Mouse (Mus musculus) effector memory CD4-positive, alpha-beta T cell, adult 7 months (primary cell): ENCODE data around the gene Ss18l2. TPM values are rescaled to one million over a fixed set of nuclear protein-coding genes. Genes with fewer than 3 reads are reported as not detected.

Experiments used
- polyA plus RNA-seq: library from polyadenylated mRNA; unstranded; fragments of 100-300 nt; shearing (Covaris generic); gene quantifications from one replicate; pipeline ENCODE4 v1.2.1, GENCODE M21; 2017

Ss18l2 gene
- 14.7 TPM for polyA plus RNA-seq

DNA sequence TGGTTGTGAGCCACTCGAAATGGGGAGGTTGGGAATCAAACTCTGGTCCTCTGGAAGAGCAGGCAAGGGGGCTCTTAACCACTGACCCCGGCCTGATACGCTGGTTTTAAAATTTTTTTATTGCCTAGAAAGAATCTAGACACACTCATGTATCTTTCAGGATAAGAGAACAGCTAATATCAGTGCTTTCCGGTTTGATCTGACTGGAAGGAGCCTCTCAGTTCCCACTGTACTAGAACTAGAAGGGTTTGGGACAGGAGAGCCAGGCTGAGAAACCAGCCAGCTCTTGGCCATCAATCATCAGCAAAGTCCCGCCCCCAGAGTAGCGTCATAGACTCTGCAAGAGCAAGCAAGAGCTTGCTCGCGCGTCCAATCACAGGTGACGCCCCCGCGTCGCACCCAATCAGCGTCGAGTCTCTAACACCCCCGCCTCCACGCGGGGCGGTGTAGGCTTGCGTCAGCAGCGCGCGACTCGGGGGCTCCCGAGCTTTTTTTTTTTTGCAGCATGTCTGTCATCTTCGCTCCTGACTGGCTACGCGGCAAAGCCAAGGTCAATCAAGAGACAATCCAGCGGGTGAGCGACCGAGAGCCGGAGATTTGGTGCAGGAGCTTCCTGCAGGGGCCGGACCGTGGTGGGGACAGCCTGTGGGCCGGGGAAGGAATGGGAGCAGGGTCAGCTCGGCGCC lies at the start of gene Ss18l2:
Ss18l2 (plus strand) TSS at position 432 of the 686 bp plus-strand sequence.

DNA sequence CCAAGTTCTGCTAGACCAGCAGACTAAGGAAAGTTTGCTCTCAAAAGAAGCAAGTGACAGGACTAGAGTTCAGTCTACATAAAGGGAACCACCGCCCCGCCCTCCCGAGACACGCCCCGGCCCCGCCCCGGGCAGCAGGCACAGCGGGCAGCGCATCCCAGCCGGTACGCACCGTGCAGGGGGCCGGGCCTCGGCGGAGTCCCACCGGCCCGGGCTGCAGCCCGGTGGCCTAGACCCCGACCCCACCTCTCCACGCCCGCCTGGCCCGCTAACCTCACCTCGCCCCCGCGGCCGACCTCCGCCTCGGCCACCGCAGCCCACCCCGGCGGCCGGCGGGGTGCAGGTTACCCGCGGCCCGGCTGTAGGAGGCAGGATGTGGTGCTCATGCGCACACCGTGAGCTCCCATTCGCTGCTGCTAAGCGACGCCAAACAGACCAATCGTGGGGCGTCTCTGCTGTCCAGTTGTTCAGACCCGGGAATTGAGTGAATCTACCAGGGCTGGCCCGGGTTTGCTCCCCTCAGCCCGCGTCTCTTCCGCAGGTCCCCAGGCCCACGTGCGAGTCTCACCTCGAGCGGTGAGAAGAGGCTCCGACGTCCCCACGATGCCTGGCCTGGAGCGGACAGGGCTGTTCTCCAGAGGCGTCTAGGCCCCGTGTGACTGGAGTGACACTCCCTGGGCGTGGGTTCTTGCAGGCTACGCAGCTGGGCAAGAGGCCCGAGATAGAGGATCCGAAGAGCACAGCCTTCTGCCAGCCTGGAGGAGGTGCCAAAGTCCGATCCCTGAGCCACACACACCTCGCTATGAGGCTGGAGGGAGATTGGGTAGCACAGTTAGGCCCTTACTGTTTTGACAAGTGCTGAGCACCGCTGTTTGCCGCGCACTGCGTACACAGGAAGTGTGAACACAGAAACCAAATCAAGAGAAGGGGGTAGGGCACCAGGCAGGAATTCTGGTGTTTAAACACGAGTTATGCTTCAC lies 5.2 kb upstream of the Ss18l2 start, which contains the start of gene Sec22c:
Sec22c (minus strand) TSS at position 845 of the 980 bp plus-strand sequence.

DNA sequence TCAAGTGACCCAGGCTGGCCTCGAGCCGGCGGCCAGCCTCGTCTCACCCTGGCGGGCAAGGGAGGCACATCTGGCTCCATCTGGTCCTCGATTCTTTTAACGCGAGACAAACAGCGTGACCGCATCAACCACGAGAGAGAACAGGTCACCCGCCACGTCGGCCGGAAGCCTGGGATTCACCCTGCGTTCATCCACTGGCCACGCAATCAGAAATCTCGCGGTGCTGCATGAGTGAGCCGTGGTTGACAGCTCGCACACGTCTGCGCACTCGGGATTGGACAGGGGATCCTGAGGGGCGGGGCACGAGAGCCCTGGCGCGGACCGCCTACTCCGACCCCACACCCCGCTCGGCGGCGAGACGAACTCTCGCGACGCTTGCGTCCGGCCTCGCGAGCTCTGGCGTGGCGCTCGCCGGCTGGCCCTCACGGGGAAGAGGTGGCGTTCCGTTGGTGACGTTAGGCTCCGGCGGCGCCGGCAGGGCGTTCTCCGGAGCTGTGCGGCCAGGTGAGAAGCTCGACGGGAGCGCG lies 8.7 kb downstream of the Ss18l2 start, which contains the start of gene Nktr:
Nktr (plus strand) TSS at position 378 of the 527 bp plus-strand sequence.

DNA sequence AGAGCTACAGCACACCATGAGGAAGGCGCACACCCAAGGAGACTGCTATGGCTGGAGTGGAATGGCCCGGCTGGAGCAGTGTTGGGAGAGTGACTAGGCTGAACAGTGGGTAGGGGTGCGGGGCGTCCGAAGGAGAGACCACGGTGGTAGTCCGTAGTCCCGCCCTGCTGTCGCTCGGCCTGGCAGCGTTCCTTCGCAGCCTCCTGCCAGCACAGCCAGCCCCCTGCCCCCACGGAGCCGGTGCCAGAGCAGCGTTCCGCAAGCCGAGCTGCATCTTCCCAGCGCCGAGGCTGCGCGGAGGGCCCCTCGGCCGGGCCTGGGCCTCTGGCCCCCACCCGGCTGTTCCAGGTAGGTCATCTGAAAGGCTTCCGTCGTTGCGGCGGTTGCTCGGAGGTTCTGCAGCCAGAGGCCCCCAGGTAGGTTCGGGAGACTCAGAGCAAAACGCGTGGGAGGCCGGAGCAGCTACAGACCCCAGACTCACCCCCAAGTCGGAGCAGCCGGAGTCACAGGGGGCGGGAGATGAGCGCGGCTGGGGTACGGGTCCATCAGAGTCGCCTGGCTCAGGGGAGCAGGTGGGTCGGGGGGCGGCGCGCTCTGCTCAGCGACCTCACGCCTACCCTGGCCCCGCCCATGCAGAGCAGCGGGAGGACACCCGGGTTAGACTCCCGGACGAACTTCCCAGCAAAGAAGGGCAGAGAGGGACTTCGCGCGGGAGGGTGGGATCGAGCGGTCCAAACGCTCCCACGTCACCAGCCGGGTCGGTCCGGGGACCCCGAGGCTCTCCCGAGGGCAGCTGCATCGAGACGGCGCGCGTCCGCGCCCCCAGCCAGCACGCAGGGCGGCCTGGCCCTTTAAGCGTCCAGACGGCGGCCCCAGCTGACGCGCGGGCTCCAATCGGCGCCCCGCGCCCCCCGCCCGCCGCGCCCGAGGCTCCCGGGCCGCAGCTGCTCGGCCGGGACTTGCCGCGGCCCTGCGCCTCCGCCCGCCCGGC lies 49.3 kb downstream of the Ss18l2 start, which contains the start of gene Zfp651:
Zfp651 (plus strand) TSS at position 240 of the 991 bp plus-strand sequence.

Other genes with a start within 250 kb of the Ss18l2 start
- not detected for gene Cck, start 214.6 kb upstream of the Ss18l2 start, polyA plus RNA-seq
- not detected for gene Lyzl4, start 68.2 kb upstream of the Ss18l2 start, polyA plus RNA-seq
- 17.3 TPM for gene Vipr1, start 67.6 kb upstream of the Ss18l2 start, polyA plus RNA-seq
- gene Sec22c, start 4.8 kb upstream of the Ss18l2 start, polyA plus RNA-seq: 18.2 TPM
- 138 TPM for gene Nktr, start 8.8 kb downstream of the Ss18l2 start, polyA plus RNA-seq
- gene Zfp651, start 49.0 kb downstream of the Ss18l2 start, polyA plus RNA-seq: 0.17 TPM
- not detected for gene Klhl40, start 67.3 kb downstream of the Ss18l2 start, polyA plus RNA-seq
- 0.22 TPM for gene Hhatl, start 82.2 kb downstream of the Ss18l2 start, polyA plus RNA-seq
- not detected for gene Ccdc13, start 129.1 kb downstream of the Ss18l2 start, polyA plus RNA-seq
- 110 TPM for gene Higd1a, start 148.0 kb downstream of the Ss18l2 start, polyA plus RNA-seq
- not detected for gene Ackr2, start 188.0 kb downstream of the Ss18l2 start, polyA plus RNA-seq
- gene Cyp8b1, start 206.0 kb downstream of the Ss18l2 start, polyA plus RNA-seq: 0.39 TPM
- not detected for gene Fam198a, start 240.7 kb downstream of the Ss18l2 start, polyA plus RNA-seq